Mouse (Mus musculus) small intestine, adult 2 months (tissue): ENCODE results near the gene Ctnnd2.

Experiments
- CTCF ChIP-seq: fragments of 200-500 bp; IDR thresholded peaks from 2 replicates; pipeline ENCODE4 v1.5.1; 2012; ENCODE audit warnings: low read depth, mild to moderate bottlenecking, control low read depth, inconsistent platforms, low read length, moderate library complexity, mixed read lengths; ENCODE audit not compliant: insufficient replicate concordance, insufficient read length; ENCODE audit errors: extremely low read depth
- POLR2A ChIP-seq: fragments of 200-500 bp; IDR thresholded peaks from 2 replicates; pipeline ENCODE4 v1.6.1; 2012; ENCODE audit warnings: low read depth, mild to moderate bottlenecking, control low read depth, inconsistent platforms, low read length, moderate library complexity

DNA sequence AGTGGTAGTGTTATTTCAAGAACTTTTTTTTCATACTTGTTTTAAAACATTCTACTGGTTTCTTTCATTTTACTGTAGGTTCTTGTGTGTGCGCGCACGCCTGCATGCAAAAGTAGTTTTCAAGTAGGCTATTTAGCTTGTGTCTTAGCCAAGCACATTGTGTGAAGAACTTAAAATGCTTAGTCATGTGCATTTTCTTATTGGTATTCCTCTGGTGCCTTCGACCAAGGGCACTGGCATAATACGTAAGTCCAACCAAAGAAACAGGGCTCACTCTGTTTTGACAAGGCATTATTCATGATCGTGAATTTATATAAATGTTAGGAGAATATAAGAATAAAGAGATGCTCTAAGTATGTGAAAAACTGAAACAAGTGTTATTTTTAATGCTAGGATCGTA lies 278.4 kb downstream of the Ctnnd2 start:
- TF ChIP-seq POLR2A: no peak
- no peak for TF ChIP-seq CTCF
